Mouse (Mus musculus): ENCODE data around the gene Cmtr2. TPM values are rescaled to one million over a fixed set of nuclear protein-coding genes. Genes with fewer than 3 reads are reported as not detected.

The Cmtr2 gene
- total and polyA plus RNA-seq, 2 experiments from 2014 or later = 9.1 to 24.9 TPM

- Histone ChIP-seq H3K4me2 (ENCODE audit: low read depth) (peak overlapping the region; percentile 49), H3K9me3 (ENCODE audit: low read length) (no peaks in the 10 kb centered on the region), H3K9ac (no peak overlapping the region), H3K27ac (ENCODE audit: low read depth, low read length) (no peak overlapping the region; the same call in 1 of the 2 replicates), H3K4me3 (ENCODE audit: low read depth, low read length) (peak overlapping the region; percentile 51), H3K4me1 (ENCODE audit: insufficient read depth) (peaks cover 9% of the 10 kb centered on the region; the same call in 1 of the 2 replicates), H3K36me3 (ENCODE audit: insufficient read depth) (peaks cover 13% of the 10 kb centered on the region), H3K27me3 (ENCODE audit: insufficient read depth, low read length) (no peaks in the 10 kb centered on the region)
- DNase-seq = no peak
- WGBS = 36% methylated on average over 5 of the region's 5 CpGs
- TF ChIP-seq CTCF (IDR thresholded peaks at IDR 0.05; ENCODE audit: low read depth) = no peak
- peak; percentile 10 for ATAC-seq
Observed at GRCm38 (mm10) chr8:110217198-110217597, 1.7 kb downstream of the Cmtr2 start.

- H3K36me3 ChIP-seq (ENCODE audit: insufficient read depth) = peaks cover 18% of the 10 kb centered on the region
- ATAC-seq (peak; percentile 100), DNase-seq (peak; percentile 100)
- H3K27ac ChIP-seq (ENCODE audit: low read depth, low read length) = 0 out of 2 replicates have a peak overlapping the region, but pooled peaks have one; percentile 37
- H3K27me3 ChIP-seq (ENCODE audit: insufficient read depth, low read length) = no peaks in the 10 kb centered on the region
- under 1% methylated on average over 43 of the region's 43 CpGs for WGBS
- peaks cover 9% of the 10 kb centered on the region; the same call in 1 of the 2 replicates for H3K4me1 ChIP-seq (ENCODE audit: insufficient read depth)
- H3K9ac ChIP-seq = peak overlapping the region; percentile 44
- no peaks in the 10 kb centered on the region for H3K9me3 ChIP-seq (ENCODE audit: low read length)
- H3K4me3 ChIP-seq (ENCODE audit: low read depth, low read length) = peak overlapping the region; percentile 51
- no peak for TF ChIP-seq CTCF (IDR thresholded peaks at IDR 0.05; ENCODE audit: low read depth)
- peak overlapping the region; percentile 69 for H3K4me2 ChIP-seq (ENCODE audit: low read depth)
Observed at GRCm38 (mm10) chr8:110217681-110218131, 2.2 kb downstream of the Cmtr2 start.

- ATAC-seq (no peak), DNase-seq (no peak)
- Histone ChIP-seq H3K36me3 (ENCODE audit: insufficient read depth) (peaks cover 26% of the 10 kb centered on the region), H3K4me1 (ENCODE audit: insufficient read depth) (peaks cover 9% of the 10 kb centered on the region; the same call in 1 of the 2 replicates), H3K27ac (ENCODE audit: low read depth, low read length) (no peak overlapping the region), H3K4me2 (ENCODE audit: low read depth) (peak overlapping the region; percentile 69), H3K4me3 (ENCODE audit: low read depth, low read length) (peak overlapping the region; percentile 51), H3K9me3 (ENCODE audit: low read length) (no peaks in the 10 kb centered on the region), H3K9ac (peak overlapping the region; percentile 44), H3K27me3 (ENCODE audit: insufficient read depth, low read length) (no peaks in the 10 kb centered on the region)
- WGBS = 66% methylated on average over 5 of the region's 5 CpGs
- TF ChIP-seq CTCF (IDR thresholded peaks at IDR 0.05; ENCODE audit: low read depth) = no peak
Observed at GRCm38 (mm10) chr8:110218511-110218910, 3.0 kb downstream of the Cmtr2 start.

- no peak overlapping the region for H3K4me3 ChIP-seq (ENCODE audit: low read depth, low read length)
- no peak overlapping the region for H3K9ac ChIP-seq
- TF ChIP-seq CTCF (IDR thresholded peaks at IDR 0.05; ENCODE audit: low read depth) = no peak
- H3K4me1 ChIP-seq (ENCODE audit: insufficient read depth) = peaks cover 9% of the 10 kb centered on the region; the same call in 1 of the 2 replicates
- no peaks in the 10 kb centered on the region for H3K27me3 ChIP-seq (ENCODE audit: insufficient read depth, low read length)
- H3K9me3 ChIP-seq (ENCODE audit: low read length) = no peaks in the 10 kb centered on the region
- ATAC-seq (no peak), DNase-seq (no peak)
- no peak overlapping the region for H3K4me2 ChIP-seq (ENCODE audit: low read depth)
- peaks cover 34% of the 10 kb centered on the region for H3K36me3 ChIP-seq (ENCODE audit: insufficient read depth)
- WGBS = 89% methylated on average over 14 of the region's 14 CpGs
- no peak overlapping the region for H3K27ac ChIP-seq (ENCODE audit: low read depth, low read length)
Observed at GRCm38 (mm10) chr8:110220936-110221335, 5.5 kb downstream of the Cmtr2 start.

GRCm38 (mm10) chr8:110230803-110231202 lies 15.3 kb downstream of the Cmtr2 start:
- ATAC-seq = no peak
- no peak overlapping the region for H3K4me3 ChIP-seq (ENCODE audit: low read depth, low read length)
- 0 out of 2 replicates have a peak, but pooled peaks cover under 1% of the 10 kb centered on the region for H3K36me3 ChIP-seq (ENCODE audit: insufficient read depth)
- no peak overlapping the region for H3K27ac ChIP-seq (ENCODE audit: low read depth, low read length)
- H3K9ac ChIP-seq = no peak overlapping the region
- no peaks in the 10 kb centered on the region for H3K4me1 ChIP-seq (ENCODE audit: insufficient read depth)
- TF ChIP-seq CTCF (IDR thresholded peaks at IDR 0.05; ENCODE audit: low read depth) = no peak
- DNase-seq = no peak
- no peak overlapping the region for H3K4me2 ChIP-seq (ENCODE audit: low read depth)
- H3K9me3 ChIP-seq (ENCODE audit: low read length) = no peaks in the 10 kb centered on the region
- H3K27me3 ChIP-seq (ENCODE audit: insufficient read depth, low read length) = no peaks in the 10 kb centered on the region
- WGBS = 92% methylated on average over 6 of the region's 6 CpGs

GRCm38 (mm10) chr8:110242278-110243177 lies 27.1 kb downstream of the Cmtr2 start:
- Histone ChIP-seq H3K4me1 (ENCODE audit: insufficient read depth) (no peaks in the 10 kb centered on the region), H3K27ac (ENCODE audit: low read depth, low read length) (peak overlapping the region; percentile 51), H3K27me3 (ENCODE audit: insufficient read depth, low read length) (no peaks in the 10 kb centered on the region), H3K4me3 (ENCODE audit: low read depth, low read length) (no peak overlapping the region), H3K4me2 (ENCODE audit: low read depth) (no peak overlapping the region), H3K36me3 (ENCODE audit: insufficient read depth) (no peaks in the 10 kb centered on the region), H3K9me3 (ENCODE audit: low read length) (no peaks in the 10 kb centered on the region), H3K9ac (no peak overlapping the region)
- WGBS = 17% methylated on average over 7 of the region's 7 CpGs
- DNase-seq = peak; percentile 50
- TF ChIP-seq CTCF (IDR thresholded peaks at IDR 0.05; ENCODE audit: low read depth) = no peak
- ATAC-seq = peak; percentile 72

GRCm38 (mm10) chr8:110244566-110244965 lies 29.1 kb downstream of the Cmtr2 start:
- no peak for TF ChIP-seq CTCF (IDR thresholded peaks at IDR 0.05; ENCODE audit: low read depth)
- Histone ChIP-seq H3K4me1 (ENCODE audit: insufficient read depth) (no peaks in the 10 kb centered on the region), H3K4me3 (ENCODE audit: low read depth, low read length) (no peak overlapping the region), H3K9ac (no peak overlapping the region), H3K4me2 (ENCODE audit: low read depth) (no peak overlapping the region), H3K9me3 (ENCODE audit: low read length) (no peaks in the 10 kb centered on the region), H3K27ac (ENCODE audit: low read depth, low read length) (no peak overlapping the region), H3K27me3 (ENCODE audit: insufficient read depth, low read length) (no peaks in the 10 kb centered on the region), H3K36me3 (ENCODE audit: insufficient read depth) (no peaks in the 10 kb centered on the region)
- WGBS = 65% methylated on average over 2 of the region's 2 CpGs
- ATAC-seq (no peak), DNase-seq (no peak)

All from forebrain, postnatal 0 days (tissue).